Mouse (Mus musculus): Measurements from ENCODE around the gene Gm382.

GRCm38 (mm10) chrX:127093036-127093435, 53.3 kb downstream of the Gm382 start:
- TF ChIP-seq CTCF (conservative IDR thresholded peaks at IDR 0.05; ENCODE audit: low read length), result no peak
- TF ChIP-seq NANOG (IDR thresholded peaks at IDR 0.05; ENCODE audit: borderline replicate concordance, low read length), result no peak
- TF ChIP-seq POU5F1 (IDR thresholded peaks at IDR 0.05; ENCODE audit: borderline replicate concordance, low read length), result no peak

All from E14TG2a.4 (cell line).